Mouse (Mus musculus): ENCODE measurements around the gene Fbxl13. TPM values are rescaled to one million over a fixed set of nuclear protein-coding genes. Genes with fewer than 3 reads are reported as not detected.
A peak's percentile ranks its signal among the peaks of the same experiment; 100 is the strongest.

Gene Fbxl13
- polyA plus RNA-seq, 1 experiment from 2014 or later = 0.29 TPM

DNA sequence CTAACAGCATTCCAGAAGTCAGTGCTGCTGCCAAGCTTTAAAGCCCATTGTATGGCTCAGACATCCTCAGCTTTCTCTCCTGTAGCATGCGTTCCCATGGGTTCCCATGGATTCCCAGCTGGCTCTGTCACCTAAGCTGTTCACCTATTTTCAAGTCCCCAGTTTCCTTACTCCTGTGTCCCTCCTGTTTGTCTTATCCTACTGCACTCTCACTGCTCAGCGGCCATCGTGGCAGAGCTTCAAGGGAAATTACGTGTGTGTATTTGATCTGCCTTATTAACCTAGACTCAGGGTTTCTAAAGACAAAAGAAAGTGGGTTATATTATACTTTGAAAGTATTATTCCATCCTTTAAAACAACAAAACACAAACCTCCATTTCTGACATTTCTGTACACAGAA, 156.3 kb downstream of the Fbxl13 start:
- ATAC-seq (ENCODE audit: insufficient number of reproducible peaks, insufficient read depth, low FRiP score, low read depth) = no peak
- Histone ChIP-seq H3K36me3 (ENCODE audit: control insufficient read depth, insufficient read depth, low read length) (no peaks in the 10 kb centered on the region), H3K4me2 (replicated peaks; ENCODE audit: low read depth, low read length) (no peak overlapping the region), H3K27me3 (ENCODE audit: control insufficient read depth, insufficient read depth, low read length) (no peaks in the 10 kb centered on the region), H3K27ac (ENCODE audit: low read length) (peak overlapping the region; percentile 48; the same call in 1 of the 2 replicates), H3K9me3 (ENCODE audit: control insufficient read depth, low read depth, low read length) (no peaks in the 10 kb centered on the region), H3K4me3 (ENCODE audit: low read depth, low read length) (no peak overlapping the region), H3K4me1 (ENCODE audit: control insufficient read depth, insufficient read depth, low read length) (peaks cover 19% of the 10 kb centered on the region; the same call in 1 of the 2 replicates), H3K9ac (replicated peaks; ENCODE audit: low read depth, low read length) (no peak overlapping the region)
- WGBS = 65% methylated on average over 4 of the region's 4 CpGs

DNA sequence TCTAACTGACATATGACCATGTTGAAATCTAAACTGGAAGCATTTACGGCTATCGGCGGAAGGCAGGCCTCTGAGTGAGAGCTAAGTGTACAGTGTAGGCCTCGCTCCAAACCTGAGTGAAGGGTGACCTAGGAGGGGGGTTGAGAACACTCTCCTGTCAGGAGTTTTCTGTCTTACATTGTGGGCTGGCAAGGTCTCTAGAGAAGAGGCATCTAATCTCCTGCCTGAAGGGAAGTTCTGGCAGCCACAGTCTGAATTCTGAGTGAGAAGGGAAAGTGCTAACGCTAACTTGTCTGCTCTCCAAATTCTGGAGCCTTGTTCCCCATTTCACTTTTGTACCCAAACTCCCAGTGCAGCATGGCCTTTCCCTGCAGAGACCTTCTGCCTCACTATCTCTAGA, 156.9 kb downstream of the Fbxl13 start:
- Histone ChIP-seq H3K36me3 (ENCODE audit: control insufficient read depth, insufficient read depth, low read length) (no peaks in the 10 kb centered on the region), H3K4me3 (ENCODE audit: low read depth, low read length) (no peak overlapping the region), H3K4me1 (ENCODE audit: control insufficient read depth, insufficient read depth, low read length) (peaks cover 19% of the 10 kb centered on the region; the same call in 1 of the 2 replicates), H3K27ac (ENCODE audit: low read length) (peak overlapping the region; percentile 48; the same call in 1 of the 2 replicates), H3K9me3 (ENCODE audit: control insufficient read depth, low read depth, low read length) (no peaks in the 10 kb centered on the region), H3K4me2 (replicated peaks; ENCODE audit: low read depth, low read length) (no peak overlapping the region), H3K9ac (replicated peaks; ENCODE audit: low read depth, low read length) (no peak overlapping the region), H3K27me3 (ENCODE audit: control insufficient read depth, insufficient read depth, low read length) (no peaks in the 10 kb centered on the region)
- no peak for ATAC-seq (ENCODE audit: insufficient number of reproducible peaks, insufficient read depth, low FRiP score, low read depth)
- WGBS = 86% methylated on average over 5 of the region's 5 CpGs

DNA sequence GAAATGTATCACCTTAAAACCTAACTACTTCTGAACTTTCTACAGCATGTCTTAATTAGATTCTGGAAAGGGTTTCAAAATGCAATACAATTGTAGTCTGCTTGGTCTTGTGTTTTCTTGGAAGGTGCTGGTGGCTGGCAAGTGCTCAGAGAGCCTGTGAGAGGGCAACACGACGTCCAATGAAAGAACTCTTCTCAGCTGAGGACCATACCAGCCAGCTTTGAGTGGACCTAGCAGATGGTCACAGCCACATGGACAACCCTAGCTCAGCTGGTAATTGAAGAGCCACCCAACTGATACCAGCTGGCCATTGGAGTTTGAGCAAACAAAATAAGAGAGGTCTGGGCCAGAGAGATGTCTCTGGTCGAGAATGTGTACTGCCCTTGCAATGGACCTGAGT, 157.7 kb downstream of the Fbxl13 start:
- 90% methylated on average over 3 of the region's 3 CpGs for WGBS

GRCm38 (mm10) chr5:21487306-21487705, 158.1 kb downstream of the Fbxl13 start:
- H3K27me3 ChIP-seq (ENCODE audit: control insufficient read depth, insufficient read depth, low read length) = no peaks in the 10 kb centered on the region
- ATAC-seq (ENCODE audit: insufficient number of reproducible peaks, insufficient read depth, low FRiP score, low read depth) = no peak
- WGBS = 50% methylated on average over 3 of the region's 3 CpGs

More for the DNA sequence above, 157.7 kb downstream of the Fbxl13 start:
- peaks cover 23% of the 10 kb centered on the region for H3K4me1 ChIP-seq (ENCODE audit: control insufficient read depth, insufficient read depth, low read length)
- H3K36me3 ChIP-seq (ENCODE audit: control insufficient read depth, insufficient read depth, low read length) = no peaks in the 10 kb centered on the region
- H3K4me2 ChIP-seq (replicated peaks; ENCODE audit: low read depth, low read length) = no peak overlapping the region
- no peaks in the 10 kb centered on the region for H3K9me3 ChIP-seq (ENCODE audit: control insufficient read depth, low read depth, low read length)
- H3K4me3 ChIP-seq (ENCODE audit: low read depth, low read length) = no peak overlapping the region
- H3K27ac ChIP-seq (ENCODE audit: low read length) = no peak overlapping the region; the same call in 1 of the 2 replicates
- no peak overlapping the region for H3K9ac ChIP-seq (replicated peaks; ENCODE audit: low read depth, low read length)
- no peak for ATAC-seq (ENCODE audit: insufficient number of reproducible peaks, insufficient read depth, low FRiP score, low read depth)
- H3K27me3 ChIP-seq (ENCODE audit: control insufficient read depth, insufficient read depth, low read length) = no peaks in the 10 kb centered on the region

DNA sequence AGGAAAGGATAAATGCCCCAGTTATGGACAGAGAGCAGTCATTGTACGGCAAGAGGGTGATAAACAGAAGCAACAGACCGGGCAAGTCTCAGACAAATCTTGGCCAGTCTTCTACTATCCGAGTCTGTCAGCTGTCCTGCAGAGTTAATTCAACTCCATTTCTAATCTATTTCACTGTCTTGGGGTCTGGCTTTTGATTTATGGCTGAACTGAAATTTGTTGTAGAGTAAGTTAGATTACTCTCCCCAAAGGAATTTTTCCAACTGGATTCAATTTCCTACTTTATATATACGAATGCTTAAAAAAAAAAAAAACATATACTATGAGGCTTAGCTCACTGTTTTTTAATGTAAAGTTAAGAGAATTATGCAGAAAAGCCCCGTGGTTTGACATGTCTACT, 158.6 kb downstream of the Fbxl13 start:
- H3K4me1 ChIP-seq (ENCODE audit: control insufficient read depth, insufficient read depth, low read length) = peaks cover 26% of the 10 kb centered on the region
- no peaks in the 10 kb centered on the region for H3K36me3 ChIP-seq (ENCODE audit: control insufficient read depth, insufficient read depth, low read length)
- H3K27me3 ChIP-seq (ENCODE audit: control insufficient read depth, insufficient read depth, low read length) = no peaks in the 10 kb centered on the region
- H3K9ac ChIP-seq (replicated peaks; ENCODE audit: low read depth, low read length) = no peak overlapping the region
- no peaks in the 10 kb centered on the region for H3K9me3 ChIP-seq (ENCODE audit: control insufficient read depth, low read depth, low read length)
- 31% methylated on average over 5 of the region's 5 CpGs for whole genome bisulfite sequencing
- no peak overlapping the region for H3K4me2 ChIP-seq (replicated peaks; ENCODE audit: low read depth, low read length)
- H3K27ac ChIP-seq (ENCODE audit: low read length) = no peak overlapping the region; the same call in 1 of the 2 replicates
- ATAC-seq (ENCODE audit: insufficient number of reproducible peaks, insufficient read depth, low FRiP score, low read depth) = no peak
- no peak overlapping the region for H3K4me3 ChIP-seq (ENCODE audit: low read depth, low read length)

More at GRCm38 (mm10) chr5:21487306-21487705, 158.1 kb downstream of the Fbxl13 start:
- H3K4me1 ChIP-seq (ENCODE audit: control insufficient read depth, insufficient read depth, low read length) = peaks cover 26% of the 10 kb centered on the region
- H3K27ac ChIP-seq (ENCODE audit: low read length) = peak overlapping the region; percentile 59; the same call in 1 of the 2 replicates
- no peaks in the 10 kb centered on the region for H3K9me3 ChIP-seq (ENCODE audit: control insufficient read depth, low read depth, low read length)
- no peak overlapping the region for H3K9ac ChIP-seq (replicated peaks; ENCODE audit: low read depth, low read length)
- H3K4me3 ChIP-seq (ENCODE audit: low read depth, low read length) = no peak overlapping the region
- no peak overlapping the region for H3K4me2 ChIP-seq (replicated peaks; ENCODE audit: low read depth, low read length)
- no peaks in the 10 kb centered on the region for H3K36me3 ChIP-seq (ENCODE audit: control insufficient read depth, insufficient read depth, low read length)

DNA sequence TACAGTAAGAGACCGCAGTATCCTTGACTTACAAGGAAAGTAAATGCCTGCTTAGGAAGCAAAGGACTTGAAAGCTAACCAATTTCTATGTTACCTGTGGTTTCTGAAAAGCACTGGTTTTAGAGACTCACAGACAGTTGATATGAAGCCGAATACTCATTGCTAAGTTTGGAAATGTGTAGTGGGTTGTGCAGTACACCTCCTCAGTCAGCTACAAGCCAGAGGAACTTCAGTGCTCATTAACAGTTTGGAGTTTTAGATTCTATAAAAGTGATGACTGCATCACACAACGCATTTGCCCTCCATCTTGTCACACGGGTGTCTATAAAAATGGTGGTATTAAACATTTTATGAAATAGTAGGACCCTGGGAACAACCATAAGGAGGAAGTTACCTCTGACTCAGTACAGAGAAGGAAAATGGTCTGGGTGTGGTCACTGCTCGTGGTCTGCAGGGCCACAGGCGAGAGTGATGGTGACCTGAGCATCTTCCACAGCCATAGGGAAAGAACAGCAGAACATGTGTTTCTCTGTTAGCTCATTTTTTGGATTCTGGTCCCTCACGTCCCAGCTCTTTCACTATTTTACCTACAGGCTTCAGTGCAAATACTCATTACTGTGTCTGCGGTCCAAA, 160.1 kb downstream of the Fbxl13 start:
- no peak for ATAC-seq (ENCODE audit: insufficient number of reproducible peaks, insufficient read depth, low FRiP score, low read depth)
- H3K36me3 ChIP-seq (ENCODE audit: control insufficient read depth, insufficient read depth, low read length) = no peaks in the 10 kb centered on the region
- no peak overlapping the region for H3K27ac ChIP-seq (ENCODE audit: low read length)
- H3K9ac ChIP-seq (replicated peaks; ENCODE audit: low read depth, low read length) = no peak overlapping the region
- no peaks in the 10 kb centered on the region for H3K9me3 ChIP-seq (ENCODE audit: control insufficient read depth, low read depth, low read length)
- H3K4me1 ChIP-seq (ENCODE audit: control insufficient read depth, insufficient read depth, low read length) = peaks cover 26% of the 10 kb centered on the region
- H3K4me3 ChIP-seq (ENCODE audit: low read depth, low read length) = no peak overlapping the region
- no peak overlapping the region for H3K4me2 ChIP-seq (replicated peaks; ENCODE audit: low read depth, low read length)
- H3K27me3 ChIP-seq (ENCODE audit: control insufficient read depth, insufficient read depth, low read length) = no peaks in the 10 kb centered on the region
- 94% methylated on average over 8 of the region's 8 CpGs for WGBS

DNA sequence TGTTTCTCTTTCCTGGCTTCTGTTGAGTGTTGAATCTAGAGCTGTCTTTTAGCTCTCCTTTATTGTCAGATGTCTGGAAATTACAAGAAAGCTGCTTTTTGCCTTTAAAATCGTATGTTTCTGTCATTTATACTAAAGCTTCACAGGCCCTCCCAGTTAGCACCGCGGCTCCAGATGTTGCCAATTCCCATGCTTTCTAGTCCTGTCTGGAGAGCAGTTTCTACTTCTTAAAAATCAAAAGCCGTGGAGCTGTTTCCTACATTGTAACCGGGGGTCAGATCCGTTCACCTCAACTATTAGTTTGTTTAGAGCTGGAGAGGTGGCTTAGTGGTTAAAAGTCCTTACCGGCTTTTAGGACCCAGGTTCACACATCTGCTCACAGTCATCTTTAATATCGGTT, 162.2 kb downstream of the Fbxl13 start:
- Histone ChIP-seq H3K4me1 (ENCODE audit: control insufficient read depth, insufficient read depth, low read length) (peaks cover 15% of the 10 kb centered on the region), H3K4me2 (replicated peaks; ENCODE audit: low read depth, low read length) (no peak overlapping the region), H3K36me3 (ENCODE audit: control insufficient read depth, insufficient read depth, low read length) (no peaks in the 10 kb centered on the region), H3K9me3 (ENCODE audit: control insufficient read depth, low read depth, low read length) (no peaks in the 10 kb centered on the region), H3K9ac (replicated peaks; ENCODE audit: low read depth, low read length) (no peak overlapping the region), H3K27me3 (ENCODE audit: control insufficient read depth, insufficient read depth, low read length) (no peaks in the 10 kb centered on the region), H3K27ac (ENCODE audit: low read length) (no peak overlapping the region), H3K4me3 (ENCODE audit: low read depth, low read length) (no peak overlapping the region)
- WGBS = 53% methylated on average over 8 of the region's 8 CpGs
- ATAC-seq (ENCODE audit: insufficient number of reproducible peaks, insufficient read depth, low FRiP score, low read depth) = no peak

DNA sequence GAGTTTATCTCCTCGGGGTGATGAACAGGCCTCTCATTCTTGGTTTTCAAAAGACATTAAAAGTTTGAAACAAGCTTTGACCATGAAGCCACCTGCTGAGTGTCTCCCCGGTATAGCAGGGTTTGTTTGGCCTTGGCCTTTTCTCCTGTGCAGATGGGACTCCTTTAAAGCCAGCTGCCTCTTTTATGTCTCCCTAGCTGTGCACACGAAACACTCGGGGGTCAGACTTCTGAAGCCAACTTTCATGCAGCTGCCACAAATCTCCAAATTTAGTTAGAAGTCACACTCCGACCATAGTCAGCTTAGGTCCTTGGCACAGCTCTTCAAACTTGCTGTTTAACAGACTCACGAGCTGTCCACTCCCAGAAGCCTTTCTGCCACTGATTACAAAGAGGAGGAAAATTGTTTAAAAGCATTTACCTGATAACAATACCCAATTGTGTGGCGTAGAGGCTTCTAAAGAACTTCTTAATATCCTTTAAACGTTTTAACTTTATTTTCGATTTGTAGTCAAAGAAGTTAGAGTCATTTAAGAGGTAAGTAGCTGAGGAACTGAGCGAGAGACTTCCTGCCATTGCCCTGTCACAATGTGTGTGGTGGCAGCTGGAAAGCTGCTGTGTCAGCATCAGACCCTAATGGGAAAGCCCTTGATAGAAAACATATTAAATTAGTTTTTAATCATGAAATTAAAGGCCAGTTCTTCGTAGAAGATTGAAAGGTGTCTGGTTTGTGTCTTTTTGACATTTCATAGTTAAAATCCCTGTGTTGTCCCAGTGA, 162.8 kb downstream of the Fbxl13 start:
- Histone ChIP-seq H3K27me3 (ENCODE audit: control insufficient read depth, insufficient read depth, low read length) (no peaks in the 10 kb centered on the region), H3K27ac (ENCODE audit: low read length) (no peak overlapping the region), H3K9ac (replicated peaks; ENCODE audit: low read depth, low read length) (no peak overlapping the region), H3K36me3 (ENCODE audit: control insufficient read depth, insufficient read depth, low read length) (no peaks in the 10 kb centered on the region), H3K4me1 (ENCODE audit: control insufficient read depth, insufficient read depth, low read length) (peaks cover 15% of the 10 kb centered on the region), H3K4me3 (ENCODE audit: low read depth, low read length) (no peak overlapping the region), H3K9me3 (ENCODE audit: control insufficient read depth, low read depth, low read length) (no peaks in the 10 kb centered on the region), H3K4me2 (replicated peaks; ENCODE audit: low read depth, low read length) (no peak overlapping the region)
- WGBS = 41% methylated on average over 11 of the region's 11 CpGs
- ATAC-seq (ENCODE audit: insufficient number of reproducible peaks, insufficient read depth, low FRiP score, low read depth) = no peak
